Mouse (Mus musculus) lung, embryonic 14.5 days (tissue): Measurements from ENCODE around the gene 4930595M18Rik. TPM values are rescaled to one million over a fixed set of nuclear protein-coding genes. Genes with fewer than 3 reads are reported as not detected.

Experiments used
- ATAC-seq: fragments of 200-750 bp; cut with Nextera tagmentation; 2 replicates; pipeline ENCODE4 v1.8.0; 2017; ENCODE audit warnings: mild to moderate bottlenecking, moderate TSS enrichment, moderate library complexity; ENCODE audit not compliant: insufficient read depth
- DNase-seq: peaks from one replicate; pipeline ENCODE4 v3.0.0-alpha.2; 2015
- H3K27ac ChIP-seq: fragments of 300-500 bp; sonication (generic); 2 replicates; pipeline ENCODE4 v1.5.1; 2014; ENCODE audit warnings: low read depth, mild to moderate bottlenecking, moderate library complexity
- H3K27me3 ChIP-seq: fragments of 300-500 bp; sonication (generic); 2 replicates; pipeline ENCODE4 v1.6.1; 2014; ENCODE audit warnings: low read length, control low read depth; ENCODE audit not compliant: insufficient read depth
- H3K36me3 ChIP-seq: fragments of 300-500 bp; sonication (generic); 2 replicates; pipeline ENCODE4 v1.6.1; 2014; ENCODE audit warnings: control low read depth; ENCODE audit not compliant: insufficient read depth
- H3K4me1 ChIP-seq: fragments of 300-500 bp; sonication (generic); 2 replicates; pipeline ENCODE4 v1.6.1; 2014; ENCODE audit warnings: antibody characterized with exemption, control low read depth; ENCODE audit not compliant: insufficient read depth
- H3K4me2 ChIP-seq: fragments of 300-500 bp; sonication (generic); 2 replicates; pipeline ENCODE4 v1.6.1; 2014; ENCODE audit warnings: mild to moderate bottlenecking
- H3K4me3 ChIP-seq: fragments of 300-500 bp; sonication (generic); 2 replicates; pipeline ENCODE4 v1.5.1; 2014; ENCODE audit warnings: low read depth, low read length
- H3K9ac ChIP-seq: fragments of 300-500 bp; sonication (generic); 2 replicates; pipeline ENCODE4 v1.6.1; 2014
- H3K9me3 ChIP-seq: fragments of 300-500 bp; sonication (generic); 2 replicates; pipeline ENCODE4 v1.6.1; 2016; ENCODE audit warnings: low read depth, low read length, control low read depth
- CTCF ChIP-seq: IDR thresholded peaks from 2 replicates; pipeline ENCODE4 v1.5.1; 2016; ENCODE audit warnings: antibody characterized with exemption, low read depth
- WGBS: fragments of 180-500 bp; shearing (Covaris S2); extraction: QIAGEN DNeasy Blood & Tissue Kit; methylation state at CpG from one replicate; pipeline ENCODE4 v1.1.7; 2014; 5-methylcytosine and 5-hydroxymethylcytosine counted together
- polyA plus RNA-seq: library from polyadenylated mRNA; unstranded; fragments of >200 nt; fragmentation: Nextera tagmentation; extraction: Ambion mirVana; gene quantifications from 2 replicates; pipeline ENCODE4 v1.2.1, GENCODE M21; 2014

4930595M18Rik gene
- polyA plus RNA-seq = not detected in 2 replicates

GRCm38 (mm10) chrX:81458021-81458420 is at the start of gene 4930595M18Rik:
4930595M18Rik (minus strand) TSS chrX:81458121.
- 90% methylated on average over 6 of the region's 6 CpGs for whole genome bisulfite sequencing

DNA sequence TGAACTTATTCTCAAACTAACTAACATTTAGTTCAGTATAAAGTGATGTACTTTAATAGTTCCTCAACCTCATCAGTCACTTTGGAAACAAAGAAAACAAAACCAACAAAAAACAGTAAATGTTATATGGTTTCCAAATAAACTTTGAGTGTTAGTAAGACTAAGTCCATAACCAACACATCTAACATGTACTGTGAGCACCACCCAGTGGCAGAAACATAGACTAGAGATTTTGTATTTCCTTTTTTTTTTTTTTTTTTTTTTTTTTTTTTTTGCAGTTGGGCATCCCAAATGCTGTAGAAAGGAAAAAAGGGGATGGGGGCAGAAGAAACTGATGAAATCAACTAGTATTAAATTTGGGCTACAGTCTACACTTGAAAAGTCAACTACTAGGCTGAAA is 14.6 kb upstream of the 4930595M18Rik start:
- Histone ChIP-seq H3K36me3 (no peaks in the 10 kb centered on the region), H3K4me3 (no peak overlapping the region), H3K4me2 (no peak overlapping the region), H3K9ac (no peak overlapping the region), H3K9me3 (no peaks in the 10 kb centered on the region), H3K27ac (no peak overlapping the region), H3K4me1 (no peaks in the 10 kb centered on the region), H3K27me3 (no peaks in the 10 kb centered on the region)
- ATAC-seq = no peak
- peak; percentile 61 for DNase-seq
- peak; percentile 12; the same call in 1 of the 2 replicates for TF ChIP-seq CTCF

More at GRCm38 (mm10) chrX:81458021-81458420, at the start of gene 4930595M18Rik:
- Histone ChIP-seq H3K4me2 (no peak within 1 kb of the TSS), H3K9me3 (no peaks in the 10 kb centered on the region), H3K4me3 (no peak within 1 kb of the TSS), H3K4me1 (no peaks in the 10 kb centered on the region), H3K27me3 (no peaks in the 10 kb centered on the region), H3K9ac (no peak within 1 kb of the TSS), H3K27ac (no peak within 1 kb of the TSS), H3K36me3 (no peaks in the 10 kb centered on the region)
- no peak for TF ChIP-seq CTCF
- DNase-seq (no peak), ATAC-seq (no peak)
